Mouse (Mus musculus) cerebellum, adult 2 months (tissue): ENCODE results near the gene Col6a6.

Experiments used
- CTCF ChIP-seq: fragments of 200-500 bp; IDR thresholded peaks from 2 replicates; pipeline ENCODE4 v1.5.1; 2011; ENCODE audit warnings: low read depth, mild to moderate bottlenecking, control low read depth, low read length, moderate library complexity, borderline replicate concordance; ENCODE audit not compliant: insufficient read depth
- POLR2A ChIP-seq: fragments of 200-500 bp; IDR thresholded peaks from 2 replicates; pipeline ENCODE4 v1.6.1; 2011; ENCODE audit warnings: low read length, control low read depth, borderline replicate concordance; ENCODE audit not compliant: insufficient read depth

DNA sequence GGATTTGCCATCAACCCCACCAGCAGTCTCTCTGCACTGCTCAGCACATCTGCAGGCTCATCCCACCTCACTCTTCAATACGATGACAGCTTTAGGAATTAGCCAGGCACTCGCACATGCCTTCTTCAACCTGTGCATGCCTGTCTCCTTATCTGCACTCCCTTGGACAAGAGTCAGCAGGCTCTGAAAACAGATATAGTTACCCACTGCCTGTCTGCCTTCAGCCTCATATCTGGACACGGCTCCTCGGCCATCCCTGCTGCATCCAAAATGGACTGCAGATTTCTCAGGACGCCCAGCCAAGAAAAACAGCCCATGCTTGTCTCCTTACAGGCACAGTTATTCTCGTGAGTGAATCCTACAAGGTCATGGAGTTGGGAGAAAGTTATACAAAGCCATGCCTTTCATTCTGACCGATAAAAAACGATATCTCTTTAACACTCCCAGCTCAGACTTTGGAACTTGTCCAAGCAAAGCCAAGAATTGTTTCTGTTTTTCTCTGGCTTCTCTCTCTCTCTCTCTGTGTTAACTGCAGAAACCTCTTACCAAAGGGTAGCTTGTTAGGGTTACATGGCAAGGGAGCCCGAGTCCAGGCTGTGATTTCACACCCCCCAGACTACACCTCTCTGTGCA, 130.1 kb downstream of the Col6a6 start:
- no peak for TF ChIP-seq CTCF
- no peak for TF ChIP-seq POLR2A
